Mouse (Mus musculus) forebrain, embryonic 14.5 days (tissue): ENCODE results near the gene Primpol. TPM values are rescaled to one million over a fixed set of nuclear protein-coding genes. Genes with fewer than 3 reads are reported as not detected.

ENCODE experiments used
- ATAC-seq: fragments of 200-750 bp; cut with Nextera tagmentation; 2 replicates; pipeline ENCODE4 v1.8.0; 2017; ENCODE audit warnings: mild to moderate bottlenecking, moderate library complexity
- DNase-seq: peaks from one replicate; pipeline ENCODE4 v3.0.0-alpha.2; 2015; ENCODE audit warnings: low spot score
- H3K27ac ChIP-seq: fragments of 300-500 bp; sonication (generic); 2 replicates; pipeline ENCODE4 v1.5.1; 2014; ENCODE audit warnings: low read depth, mild to moderate bottlenecking, control low read depth, low read length, moderate library complexity
- H3K27me3 ChIP-seq: fragments of 300-500 bp; sonication (generic); replicated peaks from 2 replicates; pipeline ENCODE4 v1.6.1; 2014; ENCODE audit warnings: low read length, control low read depth, mixed read lengths; ENCODE audit not compliant: control insufficient read depth, insufficient read depth
- H3K36me3 ChIP-seq: fragments of 300-500 bp; sonication (generic); 2 replicates; pipeline ENCODE4 v1.6.1; 2014; ENCODE audit warnings: low read length, control low read depth; ENCODE audit not compliant: control insufficient read depth, insufficient read depth
- H3K4me1 ChIP-seq: fragments of 300-500 bp; sonication (generic); 2 replicates; pipeline ENCODE4 v1.6.1; 2014; ENCODE audit warnings: antibody characterized with exemption, low read length, control low read depth; ENCODE audit not compliant: control insufficient read depth, insufficient read depth
- H3K4me2 ChIP-seq: fragments of 300-500 bp; sonication (generic); 2 replicates; pipeline ENCODE4 v1.6.1; 2014; ENCODE audit warnings: mild to moderate bottlenecking, control low read depth, low read length
- H3K4me3 ChIP-seq: fragments of 300-500 bp; sonication (generic); 2 replicates; pipeline ENCODE4 v1.5.1; 2014; ENCODE audit warnings: low read depth, low read length, control low read depth
- H3K9ac ChIP-seq: fragments of 300-500 bp; sonication (generic); 2 replicates; pipeline ENCODE4 v1.6.1; 2014; ENCODE audit warnings: mild to moderate bottlenecking, low read length, control low read depth, moderate library complexity
- H3K9me3 ChIP-seq: fragments of 300-500 bp; sonication (generic); replicated peaks from 2 replicates; pipeline ENCODE4 v1.6.1; 2016; ENCODE audit warnings: low read length, control low read depth, mixed read lengths; ENCODE audit not compliant: control insufficient read depth
- WGBS: fragments of 180-500 bp; shearing (Covaris S2); extraction: QIAGEN DNeasy Blood & Tissue Kit; methylation state at CpG from one replicate; pipeline ENCODE4 v1.1.7; 2014; 5-methylcytosine and 5-hydroxymethylcytosine counted together
- polyA plus RNA-seq: library from polyadenylated mRNA; unstranded; fragments of >200 nt; fragmentation: Nextera tagmentation; extraction: Ambion mirVana; gene quantifications from 2 replicates; pipeline ENCODE4 v1.2.1, GENCODE M21; 2014

The Primpol gene
- 6.7 and 9.4 TPM in 2 replicates for polyA plus RNA-seq

DNA sequence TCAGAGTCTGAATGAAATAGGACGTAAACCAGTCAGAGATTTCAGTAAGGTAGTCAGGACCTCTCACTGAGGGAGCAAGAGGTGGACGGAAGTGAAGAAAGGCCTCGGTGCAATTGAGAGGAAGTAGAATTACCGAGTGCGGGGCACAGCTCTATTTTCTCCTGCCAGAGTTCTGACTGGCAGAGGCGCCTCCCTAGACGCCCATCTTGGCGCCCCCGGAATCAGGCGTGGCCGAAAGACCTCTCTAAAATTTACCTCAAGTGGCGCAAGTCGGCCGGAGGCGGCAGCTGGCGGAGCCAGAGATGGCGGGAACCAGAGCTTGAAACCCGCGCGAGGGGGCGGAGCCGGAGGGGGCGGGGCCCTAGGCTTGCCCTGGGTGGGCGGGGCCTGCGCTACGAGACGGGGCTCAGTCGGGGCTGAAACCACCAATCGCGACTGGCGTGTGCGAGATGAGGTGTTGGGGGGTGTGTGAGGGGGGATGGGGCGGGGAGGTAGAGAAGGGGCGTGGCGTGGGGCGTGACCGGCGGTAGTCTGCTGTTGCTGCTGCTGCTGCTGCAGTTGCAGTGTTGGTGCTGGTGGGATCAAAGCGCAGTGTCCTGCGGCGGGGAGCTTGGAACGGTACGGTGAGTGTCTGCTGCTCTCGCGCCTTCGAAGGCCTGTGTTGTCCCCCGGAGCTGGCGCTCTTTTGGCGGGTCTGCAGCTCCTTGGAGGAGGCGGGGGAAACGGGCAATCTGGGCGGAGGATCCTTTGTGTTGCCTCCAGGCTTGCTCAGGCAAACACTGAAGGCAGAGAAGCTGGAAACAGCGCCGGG is at the start of gene Primpol, which contains the start of gene Casp3:
TSS of gene Primpol (minus strand) at position 334 of the 811 bp plus-strand sequence.
TSS of gene Casp3 (plus strand) at position 413 of the 811 bp plus-strand sequence.
- H3K9me3 ChIP-seq = no peaks in the 10 kb centered on the region
- H3K27me3 ChIP-seq = no peaks in the 10 kb centered on the region
- H3K4me3 ChIP-seq = peak within 1 kb of the TSS; percentile 79
- H3K4me2 ChIP-seq = peak within 1 kb of the TSS; percentile 96
- DNase-seq (peak; percentile 98), ATAC-seq (peak; percentile 98)
- no peaks in the 10 kb centered on the region for H3K36me3 ChIP-seq
- under 1% methylated on average over 54 of the region's 54 CpGs for WGBS
- peak within 1 kb of the TSS; percentile 98 for H3K9ac ChIP-seq
- peaks cover 12% of the 10 kb centered on the region for H3K4me1 ChIP-seq
- peak within 1 kb of the TSS; percentile 96 for H3K27ac ChIP-seq

DNA sequence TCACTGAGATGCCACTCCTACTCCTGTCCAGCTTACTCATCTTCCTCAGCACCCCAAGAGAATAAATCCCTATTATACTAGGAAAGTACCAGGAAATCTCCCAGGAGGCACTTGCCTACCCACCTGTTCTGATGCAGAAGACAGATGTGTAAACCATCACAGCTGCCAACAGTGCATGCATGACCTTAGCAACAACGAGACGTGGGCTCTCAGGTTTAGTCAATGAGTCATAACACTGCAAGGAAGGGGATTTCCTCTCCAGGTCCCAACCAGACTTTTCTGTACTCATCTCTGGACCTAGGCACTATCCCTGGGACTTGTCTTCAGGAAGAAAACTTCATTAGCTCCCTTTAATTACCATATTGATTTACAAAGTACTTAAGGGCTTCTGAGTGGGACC is 38.9 kb upstream of the Primpol start:
- Histone ChIP-seq H3K9ac (no peak overlapping the region), H3K36me3 (no peaks in the 10 kb centered on the region), H3K27me3 (no peaks in the 10 kb centered on the region), H3K4me1 (no peaks in the 10 kb centered on the region), H3K4me2 (no peak overlapping the region), H3K27ac (no peak overlapping the region), H3K4me3 (no peak overlapping the region), H3K9me3 (no peaks in the 10 kb centered on the region)
- WGBS = 95% methylated on average over 2 of the region's 2 CpGs
- no peak for DNase-seq
- no peak for ATAC-seq

DNA sequence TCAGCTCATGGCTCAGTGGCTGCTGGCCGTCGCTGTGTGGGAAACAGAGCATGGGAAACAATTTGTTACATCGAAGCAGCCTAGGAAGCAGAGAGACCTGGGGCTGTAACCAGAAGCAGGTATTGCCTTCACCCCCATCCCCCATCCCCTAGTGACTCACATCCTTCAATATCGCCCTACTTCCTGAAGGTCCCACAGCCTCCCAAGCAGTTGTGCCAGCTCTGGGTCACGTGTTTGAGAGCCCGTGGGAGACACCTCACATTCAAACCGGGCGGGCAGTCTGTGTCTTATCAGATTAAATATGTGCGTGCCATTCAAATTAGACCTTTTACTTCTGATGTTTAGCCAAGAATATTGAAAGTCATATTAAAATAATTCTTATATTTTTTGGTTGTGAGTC is 34.9 kb upstream of the Primpol start:
- H3K27me3 ChIP-seq = no peaks in the 10 kb centered on the region
- H3K36me3 ChIP-seq = no peaks in the 10 kb centered on the region
- no peak overlapping the region for H3K4me3 ChIP-seq
- no peak overlapping the region for H3K9ac ChIP-seq
- WGBS = 86% methylated on average over 9 of the region's 9 CpGs
- no peaks in the 10 kb centered on the region for H3K4me1 ChIP-seq
- no peak overlapping the region for H3K4me2 ChIP-seq
- ATAC-seq = no peak
- H3K27ac ChIP-seq = no peak overlapping the region
- H3K9me3 ChIP-seq = no peaks in the 10 kb centered on the region
- no peak for DNase-seq

DNA sequence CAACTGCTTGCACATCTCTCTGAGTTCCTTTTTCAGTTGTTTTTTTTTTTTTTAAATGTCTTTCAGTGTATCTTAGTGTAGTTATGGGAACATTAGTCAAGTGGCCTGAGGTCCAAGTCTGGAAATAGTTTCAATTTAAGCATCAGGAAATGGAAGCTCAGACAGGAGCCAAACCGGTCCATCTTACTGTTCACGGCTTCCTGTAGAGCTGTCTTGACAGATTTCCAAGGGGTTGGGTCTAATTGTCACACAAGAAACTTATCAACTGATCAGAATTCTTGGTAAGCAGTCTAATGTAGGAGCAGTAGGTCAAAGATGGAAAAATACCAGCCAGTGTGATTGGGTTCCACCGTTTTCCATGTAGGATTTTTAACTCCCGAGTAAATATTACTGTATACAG is 31.4 kb upstream of the Primpol start:
- DNase-seq (no peak), ATAC-seq (no peak)
- Histone ChIP-seq H3K9ac (no peak overlapping the region), H3K27ac (no peak overlapping the region), H3K4me1 (no peaks in the 10 kb centered on the region), H3K4me3 (no peak overlapping the region), H3K9me3 (no peaks in the 10 kb centered on the region), H3K4me2 (no peak overlapping the region), H3K27me3 (no peaks in the 10 kb centered on the region), H3K36me3 (no peaks in the 10 kb centered on the region)
- WGBS = 97% methylated on average over 4 of the region's 4 CpGs

DNA sequence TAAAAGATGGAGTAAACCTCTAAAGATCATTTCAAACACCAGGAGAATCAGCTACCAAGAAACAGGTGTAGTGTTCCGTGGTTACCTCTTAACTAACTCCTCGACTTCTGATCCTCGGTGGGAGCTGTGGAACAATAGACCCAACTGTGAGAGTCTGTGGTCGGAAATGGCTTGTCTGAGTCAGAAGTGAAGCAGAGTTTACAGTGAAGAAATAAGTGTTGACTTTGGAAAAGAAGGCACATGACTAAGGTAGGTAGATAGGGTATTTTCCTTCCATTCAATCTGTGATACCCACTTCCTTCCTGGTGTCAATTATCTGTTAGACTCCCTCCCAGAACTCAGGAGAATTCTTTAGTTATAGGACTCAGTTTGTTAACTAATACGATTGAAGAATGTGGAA is 24.3 kb upstream of the Primpol start:
- H3K4me3 ChIP-seq = no peak overlapping the region
- DNase-seq (no peak), ATAC-seq (no peak)
- H3K9me3 ChIP-seq = no peaks in the 10 kb centered on the region
- no peak overlapping the region for H3K9ac ChIP-seq
- H3K4me2 ChIP-seq = no peak overlapping the region
- H3K27me3 ChIP-seq = no peaks in the 10 kb centered on the region
- 94% methylated on average over 5 of the region's 5 CpGs for WGBS
- H3K4me1 ChIP-seq = no peaks in the 10 kb centered on the region
- no peak overlapping the region for H3K27ac ChIP-seq
- H3K36me3 ChIP-seq = peaks cover 32% of the 10 kb centered on the region

DNA sequence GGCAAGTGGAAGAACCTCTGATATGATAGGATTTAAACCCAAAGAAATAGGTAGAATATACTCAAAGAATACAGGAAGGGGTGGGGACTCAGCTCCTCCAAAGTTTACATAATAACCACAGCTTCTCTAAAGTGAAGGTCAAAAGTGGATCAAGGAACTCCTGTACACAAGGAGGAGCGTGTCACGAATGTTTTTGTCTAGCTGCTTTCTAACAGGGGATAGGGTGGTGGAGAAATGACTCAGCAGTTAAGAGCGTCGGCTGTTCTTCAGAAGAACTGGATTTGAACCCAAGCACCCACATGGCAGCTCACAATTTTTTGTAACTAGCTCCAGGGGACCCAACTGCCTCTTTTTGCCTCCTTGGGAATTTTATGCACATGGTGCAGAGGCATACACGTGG is 22.8 kb upstream of the Primpol start:
- H3K4me3 ChIP-seq = no peak overlapping the region
- DNase-seq = no peak

DNA sequence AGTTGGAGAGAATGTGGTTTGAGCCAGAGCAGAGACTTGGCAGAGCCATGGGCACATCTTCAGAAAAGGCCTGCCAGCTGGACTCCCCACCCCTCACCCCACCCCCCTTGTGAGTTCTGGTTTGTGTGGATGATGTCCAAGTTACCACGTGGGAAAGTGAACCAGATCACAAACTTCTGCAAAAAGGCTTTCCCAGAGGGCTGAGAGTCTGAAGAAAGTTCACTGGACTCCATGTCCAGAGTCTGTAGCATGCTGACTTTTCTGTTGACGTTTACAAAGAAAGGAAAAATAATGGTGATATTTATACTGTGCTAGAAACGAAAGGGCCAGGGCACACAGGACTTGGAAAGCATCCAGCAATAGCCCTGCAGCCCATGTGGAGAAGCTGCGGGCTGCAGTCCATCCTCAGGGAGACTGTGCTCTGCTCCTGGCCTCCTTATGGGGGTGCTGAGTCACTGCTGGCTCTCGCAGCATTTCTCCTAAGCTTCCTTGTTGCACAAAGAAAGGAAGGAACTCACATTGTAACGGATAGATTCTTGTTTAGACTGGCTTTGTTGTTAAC is 22.1 kb upstream of the Primpol start:
- Histone ChIP-seq H3K4me1 (no peaks in the 10 kb centered on the region), H3K27me3 (no peaks in the 10 kb centered on the region), H3K4me2 (no peak overlapping the region), H3K9ac (no peak overlapping the region), H3K36me3 (peaks cover 53% of the 10 kb centered on the region), H3K4me3 (no peak overlapping the region), H3K9me3 (no peaks in the 10 kb centered on the region), H3K27ac (no peak overlapping the region)
- peak; percentile 78 for ATAC-seq
- WGBS = 42% methylated on average over 6 of the region's 6 CpGs
- peak; percentile 71 for DNase-seq

More for the DNA sequence above, 22.8 kb upstream of the Primpol start:
- Histone ChIP-seq H3K27ac (no peak overlapping the region), H3K4me2 (no peak overlapping the region), H3K36me3 (peaks cover 46% of the 10 kb centered on the region), H3K9me3 (no peaks in the 10 kb centered on the region), H3K9ac (no peak overlapping the region), H3K4me1 (no peaks in the 10 kb centered on the region), H3K27me3 (no peaks in the 10 kb centered on the region)
- no peak for ATAC-seq
- 92% methylated on average over 5 of the region's 5 CpGs for WGBS

DNA sequence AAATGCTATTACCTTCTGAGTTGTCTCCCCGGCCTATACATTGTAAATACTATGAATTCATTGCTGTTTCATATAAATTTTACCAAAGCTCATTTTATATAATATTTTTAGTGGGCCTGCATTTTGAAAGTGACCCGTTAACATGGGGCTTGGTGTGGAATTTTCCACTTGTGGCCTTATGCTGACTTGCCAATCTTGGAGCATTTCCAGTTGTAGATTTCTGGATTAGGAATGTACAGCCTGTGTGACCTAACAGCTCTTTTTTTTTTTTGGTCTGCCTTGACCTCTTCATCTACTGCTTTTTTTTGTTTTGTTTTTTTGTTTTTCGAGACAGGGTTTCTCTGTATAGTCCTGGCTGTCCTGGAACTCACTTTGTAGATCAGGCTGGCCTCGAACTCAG is 13.9 kb upstream of the Primpol start:
- H3K27ac ChIP-seq = no peak overlapping the region
- ATAC-seq (no peak), DNase-seq (no peak)
- H3K27me3 ChIP-seq = no peaks in the 10 kb centered on the region
- no peak overlapping the region for H3K9ac ChIP-seq
- H3K4me3 ChIP-seq = no peak overlapping the region
- WGBS = 93% methylated on average over 4 of the region's 4 CpGs
- peaks cover 57% of the 10 kb centered on the region for H3K36me3 ChIP-seq
- H3K4me2 ChIP-seq = no peak overlapping the region
- no peaks in the 10 kb centered on the region for H3K9me3 ChIP-seq
- no peaks in the 10 kb centered on the region for H3K4me1 ChIP-seq

DNA sequence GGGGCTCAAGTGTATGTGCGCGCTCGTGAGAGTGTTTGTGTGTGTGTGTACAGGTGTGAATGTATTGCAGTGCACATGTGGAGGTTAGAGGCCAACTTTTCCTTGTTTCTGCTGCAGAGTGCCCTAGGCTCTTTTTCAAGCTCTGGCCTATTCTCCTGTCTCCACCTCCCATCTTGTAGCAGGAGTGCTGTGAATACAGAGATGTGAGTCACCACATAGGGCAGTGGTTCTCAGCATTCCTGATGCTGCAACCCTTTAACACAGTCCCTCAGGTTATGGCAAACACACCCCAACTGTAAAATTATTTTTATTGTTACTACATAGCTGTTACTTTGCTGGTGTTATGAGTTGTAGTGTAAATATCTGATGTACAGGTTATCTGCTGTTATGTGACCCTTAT is 13.4 kb upstream of the Primpol start:
- H3K4me3 ChIP-seq = no peak overlapping the region
- H3K27ac ChIP-seq = no peak overlapping the region
- H3K4me1 ChIP-seq = no peaks in the 10 kb centered on the region
- ATAC-seq (no peak), DNase-seq (no peak)
- peaks cover 52% of the 10 kb centered on the region for H3K36me3 ChIP-seq
- 99% methylated on average over 3 of the region's 3 CpGs for WGBS
- no peak overlapping the region for H3K9ac ChIP-seq
- H3K9me3 ChIP-seq = no peaks in the 10 kb centered on the region
- H3K27me3 ChIP-seq = no peaks in the 10 kb centered on the region
- no peak overlapping the region for H3K4me2 ChIP-seq
